Mouse (Mus musculus) heart, embryonic 11.5 days (tissue): ENCODE data around the gene Exoc6. TPM values are rescaled to one million over a fixed set of nuclear protein-coding genes. Genes with fewer than 3 reads are reported as not detected.

Experiments
- ATAC-seq: fragments of 200-750 bp; cut with Nextera tagmentation; replicated peaks from 2 replicates; pipeline ENCODE4 v1.8.0; 2017; ENCODE audit warnings: moderate library complexity; ENCODE audit not compliant: insufficient number of reproducible peaks, low FRiP score, low TSS enrichment
- H3K27ac ChIP-seq: fragments of 300-500 bp; sonication (generic); 2 replicates; pipeline ENCODE4 v1.5.1; 2014; ENCODE audit warnings: mild to moderate bottlenecking, low read depth, low read length
- H3K27me3 ChIP-seq: fragments of 300-500 bp; sonication (generic); 2 replicates; pipeline ENCODE4 v1.6.1; 2014; ENCODE audit warnings: mild to moderate bottlenecking, low read length, mixed read lengths; ENCODE audit not compliant: control insufficient read depth, insufficient read depth
- H3K36me3 ChIP-seq: fragments of 300-500 bp; sonication (generic); 2 replicates; pipeline ENCODE4 v1.6.1; 2014; ENCODE audit warnings: mild to moderate bottlenecking, low read length, moderate library complexity, mixed read lengths; ENCODE audit not compliant: control insufficient read depth, insufficient read depth
- H3K4me1 ChIP-seq: fragments of 300-500 bp; sonication (generic); 2 replicates; pipeline ENCODE4 v1.6.1; 2014; ENCODE audit warnings: low read length; ENCODE audit not compliant: control insufficient read depth, insufficient read depth
- H3K4me2 ChIP-seq: fragments of 300-500 bp; sonication (generic); 2 replicates; pipeline ENCODE4 v1.6.1; 2014; ENCODE audit warnings: mild to moderate bottlenecking, moderate library complexity
- H3K4me3 ChIP-seq: fragments of 300-500 bp; sonication (generic); 2 replicates; pipeline ENCODE4 v1.5.1; 2014; ENCODE audit warnings: low read depth, low read length
- H3K9ac ChIP-seq: fragments of 300-500 bp; sonication (generic); 2 replicates; pipeline ENCODE4 v1.6.1; 2014; ENCODE audit warnings: mild to moderate bottlenecking, low read depth, low read length, moderate library complexity
- H3K9me3 ChIP-seq: fragments of 300-500 bp; sonication (generic); replicated peaks from 2 replicates; pipeline ENCODE4 v1.6.1; 2016; ENCODE audit warnings: low read length; ENCODE audit not compliant: control insufficient read depth
- WGBS: fragments of 180-500 bp; shearing (Covaris S2); extraction: QIAGEN DNeasy Blood & Tissue Kit; methylation state at CpG from one replicate; pipeline ENCODE4 v1.1.7; 2014; ENCODE audit not compliant: insufficient replicate concordance; 5-methylcytosine and 5-hydroxymethylcytosine counted together
- polyA plus RNA-seq: library from polyadenylated mRNA; unstranded; fragments of >200 nt; fragmentation: Nextera tagmentation; extraction: Ambion mirVana; gene quantifications from 2 replicates; pipeline ENCODE4 v1.2.1, GENCODE M21; 2014

Exoc6 gene
- polyA plus RNA-seq, 1 experiment from 2014 or later, result 22.3 TPM

DNA sequence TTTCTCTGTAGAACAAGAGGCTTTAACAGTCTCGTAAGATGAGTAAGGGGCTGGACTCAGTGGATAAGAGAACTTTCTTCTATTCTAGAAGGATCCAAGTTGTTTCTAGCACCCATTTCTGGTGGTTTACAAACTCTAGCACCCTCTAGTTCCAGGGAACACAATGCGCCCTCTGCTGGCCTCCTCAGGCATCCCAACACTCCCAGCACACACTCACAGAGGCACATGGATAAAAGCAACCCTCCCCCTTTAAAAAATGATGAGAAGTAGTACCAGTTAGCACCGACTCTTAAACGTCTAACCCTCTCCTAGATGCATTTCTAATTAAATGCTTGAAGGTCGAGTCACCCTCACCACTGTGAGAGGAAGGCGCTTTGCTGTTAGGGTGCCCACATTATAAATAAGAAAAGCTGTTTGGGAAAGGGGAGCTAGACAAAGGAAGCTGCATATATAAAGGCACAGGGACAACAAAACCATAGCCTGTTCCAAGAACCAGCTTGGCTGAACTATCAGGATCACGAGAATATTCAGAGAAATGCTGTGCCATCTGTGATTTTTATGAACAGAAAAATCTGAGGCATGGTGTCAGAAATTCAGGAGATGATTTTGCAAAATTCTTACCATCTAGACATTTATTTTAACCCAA lies 18.9 kb upstream of the Exoc6 start:
- Histone ChIP-seq H3K27ac (no peak overlapping the region), H3K4me2 (no peak overlapping the region), H3K9ac (no peak overlapping the region), H3K27me3 (peaks cover 3% of the 10 kb centered on the region), H3K4me3 (no peak overlapping the region), H3K36me3 (no peaks in the 10 kb centered on the region), H3K4me1 (0 out of 2 replicates have a peak, but pooled peaks cover 4% of the 10 kb centered on the region), H3K9me3 (no peaks in the 10 kb centered on the region)
- no peak for ATAC-seq
- 59% methylated on average over 7 of the region's 7 CpGs for WGBS

DNA sequence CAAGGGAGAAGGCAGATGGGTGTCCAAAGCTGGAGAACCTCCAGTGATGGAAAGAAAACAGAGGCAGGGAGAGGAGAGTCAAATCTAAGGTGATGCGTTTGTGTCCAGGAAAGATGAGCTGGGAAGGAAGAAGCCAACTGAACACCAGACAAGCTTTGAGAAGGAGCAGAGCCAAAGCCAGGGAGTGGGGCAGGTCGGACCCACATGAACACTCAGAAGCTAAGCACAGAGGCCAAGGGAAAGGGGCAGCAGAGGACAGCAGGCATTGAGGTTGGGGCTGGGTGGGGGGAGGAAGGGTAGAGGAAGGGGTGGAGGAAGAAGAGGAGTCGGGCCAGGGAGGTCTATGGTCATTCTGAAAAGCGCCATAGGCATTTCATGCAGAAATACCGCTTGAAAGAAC lies 17.0 kb upstream of the Exoc6 start:
- Histone ChIP-seq H3K4me1 (0 out of 2 replicates have a peak, but pooled peaks cover 7% of the 10 kb centered on the region), H3K9ac (no peak overlapping the region), H3K36me3 (no peaks in the 10 kb centered on the region), H3K27ac (no peak overlapping the region), H3K4me3 (no peak overlapping the region), H3K4me2 (no peak overlapping the region), H3K27me3 (no peaks in the 10 kb centered on the region; the same call in 1 of the 2 replicates), H3K9me3 (no peaks in the 10 kb centered on the region)
- ATAC-seq, result no peak
- WGBS, result 73% methylated on average over 5 of the region's 5 CpGs

DNA sequence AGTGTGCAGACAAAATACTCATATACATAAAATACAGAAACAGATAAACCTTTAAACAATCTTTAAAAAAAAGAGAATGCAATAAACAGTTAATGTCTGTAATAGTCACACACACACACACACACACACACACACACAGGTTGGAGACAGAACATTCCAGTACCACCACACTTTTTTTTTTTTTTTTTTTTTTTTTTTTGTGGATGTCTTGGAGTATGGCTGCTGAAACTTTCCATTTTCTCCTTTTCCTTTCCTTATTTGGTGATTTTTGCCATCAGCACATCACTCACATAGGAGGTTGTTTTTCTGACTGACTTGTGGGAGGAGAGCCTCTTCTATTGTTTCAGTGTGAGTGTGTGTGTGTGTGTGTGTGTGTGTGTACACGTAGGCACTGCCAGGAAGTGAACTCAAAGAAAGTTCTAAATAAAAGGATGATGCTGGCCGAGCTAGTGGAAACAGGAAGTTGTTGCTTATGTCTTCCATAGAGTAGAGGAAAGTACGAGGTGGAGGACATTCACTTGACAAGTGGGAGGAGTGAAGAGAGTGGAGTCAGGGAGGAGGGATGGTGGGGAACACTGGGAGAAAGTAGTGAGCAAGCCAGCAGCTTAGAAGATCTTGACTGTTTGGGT lies 15.4 kb upstream of the Exoc6 start:
- H3K27ac ChIP-seq, result no peak overlapping the region
- ATAC-seq, result no peak
- no peak overlapping the region for H3K9ac ChIP-seq
- H3K4me2 ChIP-seq, result no peak overlapping the region
- 42% methylated on average over 3 of the region's 3 CpGs for WGBS
- no peak overlapping the region for H3K4me3 ChIP-seq
- H3K9me3 ChIP-seq, result no peaks in the 10 kb centered on the region
- no peaks in the 10 kb centered on the region; the same call in 1 of the 2 replicates for H3K27me3 ChIP-seq
- no peaks in the 10 kb centered on the region for H3K36me3 ChIP-seq
- peaks cover 12% of the 10 kb centered on the region; the same call in 1 of the 2 replicates for H3K4me1 ChIP-seq

- Histone ChIP-seq H3K27ac (no peak overlapping the region), H3K4me3 (no peak overlapping the region), H3K27me3 (no peaks in the 10 kb centered on the region; the same call in 1 of the 2 replicates), H3K9ac (no peak overlapping the region), H3K4me1 (peaks cover 17% of the 10 kb centered on the region; the same call in 1 of the 2 replicates), H3K9me3 (no peaks in the 10 kb centered on the region), H3K4me2 (no peak overlapping the region), H3K36me3 (no peaks in the 10 kb centered on the region)
- WGBS, result 73% methylated on average over 7 of the region's 7 CpGs
- no peak for ATAC-seq
These were observed 13.8 kb upstream of the Exoc6 start for GRCm38 (mm10) chr19:37536426-37536825.

DNA sequence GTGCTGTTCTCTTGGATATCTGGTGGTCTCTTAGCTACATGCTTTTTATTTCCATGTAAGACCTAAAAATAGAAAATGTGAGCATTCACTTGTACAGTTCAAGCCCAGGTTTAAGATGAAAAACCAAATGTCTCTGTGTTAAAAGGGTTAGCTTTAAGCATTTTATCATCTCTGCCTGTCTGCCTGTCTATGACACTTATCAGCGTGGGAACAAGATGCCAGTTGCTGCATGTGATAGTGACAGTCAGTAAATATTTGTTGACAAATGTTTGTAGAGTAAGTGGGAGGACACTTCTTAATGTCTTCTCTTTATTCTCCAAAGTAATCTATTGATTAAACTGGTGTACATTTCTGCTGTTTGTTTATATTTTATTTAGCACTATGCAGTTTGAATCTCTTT lies 12.5 kb upstream of the Exoc6 start:
- WGBS, result 47% methylated on average over 1 of the region's 1 CpGs
- Histone ChIP-seq H3K36me3 (no peaks in the 10 kb centered on the region), H3K4me3 (no peak overlapping the region), H3K9me3 (no peaks in the 10 kb centered on the region), H3K9ac (no peak overlapping the region), H3K4me2 (no peak overlapping the region), H3K27me3 (no peaks in the 10 kb centered on the region; the same call in 1 of the 2 replicates), H3K27ac (no peak overlapping the region), H3K4me1 (peaks cover 17% of the 10 kb centered on the region; the same call in 1 of the 2 replicates)
- no peak for ATAC-seq

- H3K27me3 ChIP-seq, result no peaks in the 10 kb centered on the region
- H3K9ac ChIP-seq, result no peak overlapping the region
- H3K36me3 ChIP-seq, result no peaks in the 10 kb centered on the region
- H3K4me3 ChIP-seq, result no peak overlapping the region
- peak overlapping the region; percentile 27; the same call in 1 of the 2 replicates for H3K4me2 ChIP-seq
- 0 out of 2 replicates have a peak overlapping the region, but pooled peaks have one; percentile 29 for H3K27ac ChIP-seq
- 0 out of 2 replicates have a peak, but pooled peaks have one; percentile 42 for ATAC-seq
- 23% methylated on average over 7 of the region's 7 CpGs for WGBS
- no peaks in the 10 kb centered on the region for H3K9me3 ChIP-seq
- peaks cover 17% of the 10 kb centered on the region; the same call in 1 of the 2 replicates for H3K4me1 ChIP-seq
These were observed 10.0 kb upstream of the Exoc6 start for GRCm38 (mm10) chr19:37540201-37540600.

DNA sequence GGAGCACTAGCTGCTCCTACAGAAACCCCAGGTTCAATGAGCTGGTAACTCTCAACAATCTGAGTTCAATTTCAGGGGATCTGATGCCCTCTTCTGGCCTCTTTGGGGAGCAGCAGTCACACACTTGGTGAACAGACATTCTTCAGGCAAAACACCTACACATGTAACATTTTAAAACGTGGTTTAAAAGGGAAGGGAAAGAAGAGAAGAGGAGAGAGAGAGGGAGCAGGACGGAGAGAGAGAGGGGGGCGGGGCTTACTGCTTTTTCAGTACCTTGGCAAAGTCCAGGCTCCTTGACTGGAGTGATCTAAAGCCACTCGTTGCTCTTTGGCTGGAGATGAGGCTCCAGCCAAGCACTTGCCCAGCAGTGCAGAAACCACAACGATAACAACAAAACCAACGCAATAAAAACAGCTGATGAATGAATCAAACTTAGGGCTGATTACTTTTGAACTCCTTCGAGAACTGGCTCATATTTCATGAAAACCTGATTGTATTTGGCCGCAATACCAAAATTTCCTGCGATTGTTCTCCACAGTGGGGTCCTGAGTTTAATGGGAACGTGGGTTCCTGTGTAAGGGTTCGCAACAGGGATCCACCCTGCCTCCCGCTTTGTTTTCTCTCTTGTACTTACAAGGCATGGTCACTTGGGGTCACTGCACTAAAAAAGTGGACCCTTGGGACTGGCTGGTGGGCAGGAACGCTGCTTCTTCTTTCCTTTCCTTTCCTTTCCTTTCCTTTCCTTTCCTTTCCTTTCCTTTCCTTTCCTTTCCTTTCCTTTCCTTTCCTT lies 6.5 kb upstream of the Exoc6 start:
- H3K27ac ChIP-seq, result no peak overlapping the region
- no peak for ATAC-seq
- no peaks in the 10 kb centered on the region for H3K36me3 ChIP-seq
- no peaks in the 10 kb centered on the region for H3K27me3 ChIP-seq
- peak overlapping the region; percentile 3 for H3K4me2 ChIP-seq
- 55% methylated on average over 13 of the region's 13 CpGs for WGBS
- H3K4me1 ChIP-seq, result peaks cover 8% of the 10 kb centered on the region; the same call in 1 of the 2 replicates
- no peak overlapping the region for H3K9ac ChIP-seq
- H3K4me3 ChIP-seq, result no peak overlapping the region
- no peaks in the 10 kb centered on the region for H3K9me3 ChIP-seq

GRCm38 (mm10) chr19:37544476-37544875 lies 5.7 kb upstream of the Exoc6 start:
- Histone ChIP-seq H3K4me1 (peaks cover 8% of the 10 kb centered on the region; the same call in 1 of the 2 replicates), H3K9me3 (no peaks in the 10 kb centered on the region), H3K27ac (no peak overlapping the region), H3K36me3 (no peaks in the 10 kb centered on the region), H3K27me3 (no peaks in the 10 kb centered on the region), H3K4me2 (no peak overlapping the region), H3K9ac (no peak overlapping the region), H3K4me3 (no peak overlapping the region)
- 86% methylated on average over 9 of the region's 9 CpGs for WGBS
- no peak for ATAC-seq
